Mouse (Mus musculus): ENCODE results near the gene Samd4. TPM values are rescaled to one million over a fixed set of nuclear protein-coding genes. Genes with fewer than 3 reads are reported as not detected.

Gene Samd4
- polyA plus RNA-seq (2014; fragmentation: Illumina TruSeq; extraction: RNeasy Lipid Tissue Mini Kit (QIAGEN cat#74804); ENCODE audit: low read depth, low replicate concordance): 131 TPM

GRCm38 (mm10) chr14:46882431-46883067, at the start of gene Samd4:
TSS of gene Samd4 (plus strand) at chr14:46882854.

Other genes starting within 250 kb of the Samd4 start
- 505 TPM for gene Cdkn3, start 122.3 kb upstream of the Samd4 start, polyA plus RNA-seq (2014; fragmentation: Illumina TruSeq; extraction: RNeasy Lipid Tissue Mini Kit (QIAGEN cat#74804); ENCODE audit: low read depth, low replicate concordance)
- 40.6 TPM for gene Cnih1, start 94.4 kb upstream of the Samd4 start, polyA plus RNA-seq (2014; fragmentation: Illumina TruSeq; extraction: RNeasy Lipid Tissue Mini Kit (QIAGEN cat#74804); ENCODE audit: low read depth, low replicate concordance)
- 316 TPM for gene Gmfb, start 60.6 kb upstream of the Samd4 start, polyA plus RNA-seq (2014; fragmentation: Illumina TruSeq; extraction: RNeasy Lipid Tissue Mini Kit (QIAGEN cat#74804); ENCODE audit: low read depth, low replicate concordance)
- gene Cgrrf1, start 50.7 kb upstream of the Samd4 start, polyA plus RNA-seq (2014; fragmentation: Illumina TruSeq; extraction: RNeasy Lipid Tissue Mini Kit (QIAGEN cat#74804); ENCODE audit: low read depth, low replicate concordance): 89.5 TPM